13 mouse cellular contexts compared by ENCODE assay signal in the genomic region with DNA sequence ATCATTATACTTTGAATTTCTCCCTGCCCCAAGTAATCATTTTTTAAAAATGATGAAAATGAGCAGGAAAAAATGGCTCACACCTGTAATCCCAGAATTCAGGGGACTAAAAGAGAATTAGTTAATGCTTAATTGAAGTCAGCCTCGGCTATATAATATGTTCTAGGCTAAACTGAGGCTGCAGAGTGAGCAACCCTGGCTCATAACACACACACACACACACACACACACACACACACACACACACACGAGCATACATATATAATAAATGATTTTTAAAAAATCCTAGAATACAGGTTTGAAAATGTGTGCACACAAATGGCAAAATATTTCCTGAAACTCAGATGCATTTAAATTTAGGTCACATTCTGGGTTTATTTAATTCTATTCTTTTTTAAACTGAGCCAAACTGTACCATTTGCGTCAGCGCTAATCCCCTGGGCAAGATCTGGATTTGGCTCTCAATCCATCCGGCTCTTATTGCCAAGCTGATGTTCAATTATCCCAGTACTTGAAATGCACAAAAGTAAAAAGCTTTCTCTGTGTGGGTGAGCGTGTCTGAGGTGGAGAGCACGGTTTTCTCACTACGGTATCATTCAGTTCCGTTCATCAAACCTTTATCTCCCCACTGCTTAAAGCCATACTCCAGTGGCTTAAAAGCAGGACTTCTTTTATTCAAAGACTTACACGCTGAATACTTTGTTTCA. TPM values are rescaled to one million over a fixed set of nuclear protein-coding genes. Genes with fewer than 3 reads are reported as not detected.
DNase-seq lines count a peak whose midpoint lies in the region; ATAC-seq lines count a peak whose summit lies in the region.
"Had no signal": no experiment of that assay in that cellular context is flagged by ENCODE, and none has a peak within 500 bp of the region (broad histone marks: within the 10 kb centered on the region; RNA-seq: fewer than 3 reads in every experiment).

No protein-coding gene starts in this region.

- peak; percentile 72; the same call in 1 of the 2 replicates for ATAC-seq in neural tube, embryonic 13.5 days (ENCODE audit: low read depth)

- no peak overlapping the region for H3K9ac ChIP-seq in neural tube, embryonic 13.5 days
- H3K9ac ChIP-seq: embryonic facial prominence, embryonic 12.5 days had no signal

- peak; percentile 28 for DNase-seq in gastrocnemius, adult 18-20 months (ENCODE audit: low spot score)
- no peak for DNase-seq in gastrocnemius, postnatal 25 days
- DNase-seq in neural tube, embryonic 10.5 days (ENCODE audit: extremely low spot score, low spot score), result no peak
- DNase-seq in heart, postnatal 14 days, result peak; percentile 9 to 15
- DNase-seq in right cerebral cortex, postnatal 10 days (ENCODE audit: low spot score in 2 of 2), result peak; percentile 46 to 63
- no peak for DNase-seq in kidney, postnatal 25 days
- no peak for DNase-seq in lung, postnatal 14 days
- DNase-seq: kidney, adult 2 months; lung, adult 2 months; spleen, adult 18-20 months had no signal

- no peaks in the 10 kb centered on the region for H3K36me3 ChIP-seq in neural tube, embryonic 13.5 days
- H3K36me3 ChIP-seq: embryonic facial prominence, embryonic 12.5 days had no signal

- intact Hi-C loops in heart, postnatal 14 days (cut with DNase I), result loop anchor here (5.0 kb wide), 1 partner anchor 76 kb away; no protein-coding TSS in a partner anchor

- H3K4me2 ChIP-seq in neural tube, embryonic 13.5 days, result no peak overlapping the region; the same call in 1 of the 2 replicates
- H3K4me2 ChIP-seq: embryonic facial prominence, embryonic 12.5 days had no signal

- H3K27me3 ChIP-seq in neural tube, embryonic 13.5 days, result no peaks in the 10 kb centered on the region
- H3K27me3 ChIP-seq: embryonic facial prominence, embryonic 12.5 days had no signal

- H3K4me3 ChIP-seq in neural tube, embryonic 13.5 days, result no peak overlapping the region
- H3K4me3 ChIP-seq: embryonic facial prominence, embryonic 12.5 days had no signal

- peaks cover 8% of the 10 kb centered on the region; the same call in 1 of the 2 replicates for H3K4me1 ChIP-seq in neural tube, embryonic 13.5 days (replicated peaks)
- H3K4me1 ChIP-seq: embryonic facial prominence, embryonic 12.5 days had no signal

- H3K9me3 ChIP-seq in neural tube, embryonic 13.5 days, result no peaks in the 10 kb centered on the region
- H3K9me3 ChIP-seq: embryonic facial prominence, embryonic 12.5 days had no signal

- H3K27ac ChIP-seq in neural tube, embryonic 13.5 days (replicated peaks), result no peak overlapping the region
- H3K27ac ChIP-seq: embryonic facial prominence, embryonic 12.5 days had no signal

- 49% methylated on average over 10 of the region's 10 CpGs for WGBS in neural tube, embryonic 13.5 days

RNA-seq across cellular contexts. Expression of a gene that starts 43.8 kb away (rescaled TPM):
- total RNA-seq in gastrocnemius, adult 18-20 months (2021), result not detected
- under 1 TPM in 1 of 2 experiments, not detected in 1; 0.13 TPM for total RNA-seq in gastrocnemius, postnatal 25 days (2021)
- polyA plus RNA-seq in neural tube, embryonic 13.5 days (2015; fragmentation: Nextera tagmentation; extraction: Ambion mirVana), result 7.1 and 7.5 TPM in 2 replicates
- under 1 TPM; 0.67 to 0.73 TPM for total RNA-seq in heart, postnatal 14 days (2021)
- polyA plus RNA-seq: thymus, postnatal 0 days had no signal

Comparison
In these comparisons a context has a peak if more than half of its experiments do, and no peak if none do; other contexts are left out.
1. DNase-seq: peak in gastrocnemius, adult 18-20 months (single experiment), heart, postnatal 14 days (2 of 2) and right cerebral cortex, postnatal 10 days (2 of 2); none in gastrocnemius, postnatal 25 days (single experiment), neural tube, embryonic 10.5 days (single experiment), kidney, postnatal 25 days (0 of 2) and lung, postnatal 14 days (single experiment).